Mouse (Mus musculus): Measurements from ENCODE around the gene Uroc1. TPM values are rescaled to one million over a fixed set of nuclear protein-coding genes. Genes with fewer than 3 reads are reported as not detected.

The Uroc1 gene
- polyA plus RNA-seq, 1 experiment = not detected

- H3K79me3 ChIP-seq (ENCODE audit: low read depth) = no peaks in the 10 kb centered on the region
- H3K4me3 ChIP-seq (ENCODE audit: insufficient read depth, poor library complexity, severe bottlenecking) = no peak overlapping the region
- no peak overlapping the region for H3ac ChIP-seq (ENCODE audit: control insufficient read depth, insufficient read length, low read depth)
- no peaks in the 10 kb centered on the region for H3K79me2 ChIP-seq (ENCODE audit: control insufficient read depth, insufficient read depth)
- H3K36me3 ChIP-seq (ENCODE audit: control insufficient read depth, insufficient read depth) = no peaks in the 10 kb centered on the region
- H3K27me3 ChIP-seq (ENCODE audit: control insufficient read depth, insufficient read depth, insufficient read length) = no peaks in the 10 kb centered on the region
- TF ChIP-seq MYOG (IDR thresholded peaks at IDR 0.05; ENCODE audit: control insufficient read depth, extremely low read depth, insufficient read length) (no peak), MAX (IDR thresholded peaks at IDR 0.05) (no peak), USF1 (IDR thresholded peaks at IDR 0.05; ENCODE audit: low read depth) (no peak), FOSL1 (IDR thresholded peaks at IDR 0.05; ENCODE audit: insufficient read depth, low read length, poor library complexity, severe bottlenecking) (no peak), MYOD1 (IDR thresholded peaks at IDR 0.05; ENCODE audit: control insufficient read depth, insufficient read length, low read depth) (no peak), CEBPB (IDR thresholded peaks at IDR 0.05; ENCODE audit: low read depth) (no peak)
Observed at GRCm38 (mm10) chr6:90359445-90359844, 26.4 kb downstream of the Uroc1 start.

- H3K79me2 ChIP-seq (ENCODE audit: control insufficient read depth, insufficient read depth) = no peaks in the 10 kb centered on the region
- no peaks in the 10 kb centered on the region for H3K27me3 ChIP-seq (ENCODE audit: control insufficient read depth, insufficient read depth, insufficient read length)
- no peaks in the 10 kb centered on the region for H3K36me3 ChIP-seq (ENCODE audit: control insufficient read depth, insufficient read depth)
- no peaks in the 10 kb centered on the region for H3K79me3 ChIP-seq (ENCODE audit: low read depth)
- TF ChIP-seq USF1 (IDR thresholded peaks at IDR 0.05; ENCODE audit: low read depth) (no peak), MYOG (IDR thresholded peaks at IDR 0.05; ENCODE audit: control insufficient read depth, extremely low read depth, insufficient read length) (no peak)
- no peak overlapping the region for H3ac ChIP-seq (ENCODE audit: control insufficient read depth, insufficient read length, low read depth)
- H3K4me3 ChIP-seq (ENCODE audit: insufficient read depth, poor library complexity, severe bottlenecking) = no peak overlapping the region
Observed at GRCm38 (mm10) chr6:90360024-90360781, 27.1 kb downstream of the Uroc1 start.

GRCm38 (mm10) chr6:90360922-90361614, 28.0 kb downstream of the Uroc1 start:
- Histone ChIP-seq H3ac (ENCODE audit: control insufficient read depth, insufficient read length, low read depth) (no peak overlapping the region), H3K79me3 (ENCODE audit: low read depth) (no peaks in the 10 kb centered on the region), H3K4me3 (ENCODE audit: insufficient read depth, poor library complexity, severe bottlenecking) (no peak overlapping the region), H3K36me3 (ENCODE audit: control insufficient read depth, insufficient read depth) (no peaks in the 10 kb centered on the region), H3K27me3 (ENCODE audit: control insufficient read depth, insufficient read depth, insufficient read length) (no peaks in the 10 kb centered on the region), H3K79me2 (ENCODE audit: control insufficient read depth, insufficient read depth) (no peaks in the 10 kb centered on the region)
- TF ChIP-seq FOSL1 (IDR thresholded peaks at IDR 0.05; ENCODE audit: insufficient read depth, low read length, poor library complexity, severe bottlenecking) (no peak), MYOG (IDR thresholded peaks at IDR 0.05; ENCODE audit: control insufficient read depth, extremely low read depth, insufficient read length) (no peak), USF1 (IDR thresholded peaks at IDR 0.05; ENCODE audit: low read depth) (no peak), CEBPB (IDR thresholded peaks at IDR 0.05; ENCODE audit: low read depth) (no peak), MYOD1 (IDR thresholded peaks at IDR 0.05; ENCODE audit: control insufficient read depth, insufficient read length, low read depth) (no peak), CTCF (IDR thresholded peaks at IDR 0.05; ENCODE audit: control insufficient read depth, insufficient read depth, insufficient read length) (no peak)

- H3K79me3 ChIP-seq (ENCODE audit: low read depth) = no peaks in the 10 kb centered on the region
- no peak overlapping the region for H3ac ChIP-seq (ENCODE audit: control insufficient read depth, insufficient read length, low read depth)
- TF ChIP-seq CTCF (IDR thresholded peaks at IDR 0.05; ENCODE audit: control insufficient read depth, insufficient read depth, insufficient read length) = no peak
- no peak overlapping the region for H3K4me3 ChIP-seq (ENCODE audit: insufficient read depth, poor library complexity, severe bottlenecking)
- no peaks in the 10 kb centered on the region for H3K79me2 ChIP-seq (ENCODE audit: control insufficient read depth, insufficient read depth)
- H3K36me3 ChIP-seq (ENCODE audit: control insufficient read depth, insufficient read depth) = no peaks in the 10 kb centered on the region
- no peaks in the 10 kb centered on the region for H3K27me3 ChIP-seq (ENCODE audit: control insufficient read depth, insufficient read depth, insufficient read length)
Observed at GRCm38 (mm10) chr6:90363301-90363700, 30.2 kb downstream of the Uroc1 start.

GRCm38 (mm10) chr6:90368976-90369724, 36.1 kb downstream of the Uroc1 start, which contains the start of gene Zxdc:
Gene Zxdc, plus strand, starts transcription at chr6:90369492.
- H3ac ChIP-seq (ENCODE audit: control insufficient read depth, insufficient read length, low read depth) = peak within 1 kb of the TSS; percentile 69
- H3K79me3 ChIP-seq (ENCODE audit: low read depth) = peaks cover 10% of the 10 kb centered on the region
- H3K27me3 ChIP-seq (ENCODE audit: control insufficient read depth, insufficient read depth, insufficient read length) = no peaks in the 10 kb centered on the region
- peaks cover 30% of the 10 kb centered on the region for H3K79me2 ChIP-seq (ENCODE audit: control insufficient read depth, insufficient read depth)
- no peak for TF ChIP-seq CEBPB (IDR thresholded peaks at IDR 0.05; ENCODE audit: low read depth)
- no peak for TF ChIP-seq MYOD1 (IDR thresholded peaks at IDR 0.05; ENCODE audit: control insufficient read depth, insufficient read length, low read depth)
- peak; percentile 49 for TF ChIP-seq MAX (IDR thresholded peaks at IDR 0.05)
- TF ChIP-seq USF1 (IDR thresholded peaks at IDR 0.05; ENCODE audit: low read depth) = peak; percentile 34
- no peak for TF ChIP-seq MYOG (IDR thresholded peaks at IDR 0.05; ENCODE audit: control insufficient read depth, extremely low read depth, insufficient read length)
- peak within 1 kb of the TSS; percentile 66 for H3K4me3 ChIP-seq (ENCODE audit: insufficient read depth, poor library complexity, severe bottlenecking)
- H3K36me3 ChIP-seq (ENCODE audit: control insufficient read depth, insufficient read depth) = peaks cover 18% of the 10 kb centered on the region
